Mouse (Mus musculus) neural tube, embryonic 13.5 days (tissue): ENCODE data around the gene Smyd3. TPM values are rescaled to one million over a fixed set of nuclear protein-coding genes. Genes with fewer than 3 reads are reported as not detected.

ENCODE experiments used
- ATAC-seq: fragments of 200-750 bp; cut with Nextera tagmentation; 2 replicates; pipeline ENCODE4 v1.8.0; 2017; ENCODE audit warnings: low read depth, mild to moderate bottlenecking, moderate TSS enrichment, moderate library complexity
- H3K27ac ChIP-seq: fragments of 300-500 bp; sonication (generic); replicated peaks from 2 replicates; pipeline ENCODE4 v1.5.1; 2015; ENCODE audit warnings: moderate library complexity, mild to moderate bottlenecking, inconsistent platforms
- H3K27me3 ChIP-seq: fragments of 300-500 bp; sonication (generic); 2 replicates; pipeline ENCODE4 v1.6.1; 2015; ENCODE audit warnings: mild to moderate bottlenecking, inconsistent platforms
- H3K36me3 ChIP-seq: fragments of 300-500 bp; sonication (generic); 2 replicates; pipeline ENCODE4 v1.6.1; 2015; ENCODE audit warnings: mild to moderate bottlenecking, inconsistent platforms
- H3K4me1 ChIP-seq: fragments of 300-500 bp; sonication (generic); replicated peaks from 2 replicates; pipeline ENCODE4 v1.6.1; 2015; ENCODE audit warnings: inconsistent platforms
- H3K4me2 ChIP-seq: fragments of 300-500 bp; sonication (generic); 2 replicates; pipeline ENCODE4 v1.6.1; 2015; ENCODE audit warnings: inconsistent platforms, mild to moderate bottlenecking, moderate library complexity
- H3K4me3 ChIP-seq: fragments of 300-500 bp; sonication (generic); 2 replicates; pipeline ENCODE4 v1.5.1; 2015; ENCODE audit warnings: mild to moderate bottlenecking, inconsistent platforms
- H3K9ac ChIP-seq: fragments of 300-500 bp; sonication (generic); 2 replicates; pipeline ENCODE4 v1.6.1; 2015; ENCODE audit warnings: moderate library complexity, mild to moderate bottlenecking, inconsistent platforms
- H3K9me3 ChIP-seq: fragments of 300-500 bp; sonication (generic); 2 replicates; pipeline ENCODE4 v1.6.1; 2016; ENCODE audit warnings: inconsistent platforms
- WGBS: fragments of 180-500 bp; shearing (Covaris S2); methylation state at CpG from one replicate; pipeline ENCODE4 v1.1.7; 2015; 5-methylcytosine and 5-hydroxymethylcytosine counted together
- polyA plus RNA-seq: library from polyadenylated mRNA; unstranded; fragments of >200 nt; fragmentation: Nextera tagmentation; extraction: Ambion mirVana; gene quantifications from 2 replicates; pipeline ENCODE4 v1.2.1, GENCODE M21; 2015

The Smyd3 gene
- polyA plus RNA-seq, 1 experiment from 2014 or later: 19.7 TPM

GRCm38 (mm10) chr1:179129995-179130394 is 387.8 kb downstream of the Smyd3 start:
- Histone ChIP-seq H3K9me3 (peaks cover 10% of the 10 kb centered on the region), H3K36me3 (no peaks in the 10 kb centered on the region), H3K9ac (no peak overlapping the region), H3K27me3 (no peaks in the 10 kb centered on the region), H3K4me1 (no peaks in the 10 kb centered on the region), H3K4me2 (no peak overlapping the region), H3K4me3 (no peak overlapping the region), H3K27ac (no peak overlapping the region)
- no peak for ATAC-seq
- 95% methylated on average over 5 of the region's 5 CpGs for WGBS

- no peak overlapping the region for H3K27ac ChIP-seq
- no peaks in the 10 kb centered on the region for H3K36me3 ChIP-seq
- H3K9me3 ChIP-seq: no peaks in the 10 kb centered on the region
- H3K9ac ChIP-seq: no peak overlapping the region
- H3K4me2 ChIP-seq: no peak overlapping the region
- no peak overlapping the region for H3K4me3 ChIP-seq
- no peaks in the 10 kb centered on the region for H3K27me3 ChIP-seq
- WGBS: 81% methylated on average over 3 of the region's 3 CpGs
- peaks cover 6% of the 10 kb centered on the region; the same call in 1 of the 2 replicates for H3K4me1 ChIP-seq
- ATAC-seq: no peak
Measured at GRCm38 (mm10) chr1:179126287-179126686, 391.6 kb downstream of the Smyd3 start.

DNA sequence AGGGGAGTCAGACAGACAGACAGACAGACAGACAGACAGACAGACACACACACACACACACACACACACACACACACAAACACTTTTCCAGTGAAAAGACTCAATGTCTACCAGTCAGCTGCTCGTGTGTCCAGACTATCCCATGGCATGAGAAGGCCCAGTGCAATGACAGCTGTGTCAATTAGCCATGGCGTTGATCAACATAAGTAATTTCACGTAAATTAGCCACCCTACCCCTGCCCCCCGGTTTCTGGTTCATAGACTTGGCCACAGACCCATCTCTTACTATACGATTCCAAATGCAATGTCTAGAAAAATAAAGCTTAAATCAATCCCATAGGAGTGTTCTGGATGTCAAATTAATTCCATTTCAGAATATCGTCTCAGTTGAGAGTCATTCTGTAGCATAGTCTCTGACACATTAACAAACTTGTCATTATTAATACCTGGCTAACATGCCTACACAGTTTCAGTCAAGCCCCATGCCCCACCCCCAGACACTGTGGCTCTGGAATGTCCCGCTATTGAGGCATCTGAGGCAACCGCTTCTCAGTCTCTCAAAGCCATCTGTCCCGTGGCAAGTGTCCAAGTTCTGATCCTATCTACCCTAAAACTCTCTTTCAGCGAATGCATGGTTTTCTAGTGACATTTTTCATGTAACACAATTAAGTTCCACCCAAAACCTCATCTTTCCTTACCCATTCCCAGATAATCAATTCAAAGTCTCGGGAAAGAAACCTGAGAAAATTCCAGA is 395.2 kb downstream of the Smyd3 start:
- H3K36me3 ChIP-seq: no peaks in the 10 kb centered on the region
- H3K27me3 ChIP-seq: 0 out of 2 replicates have a peak, but pooled peaks cover 5% of the 10 kb centered on the region
- 56% methylated on average over 11 of the region's 11 CpGs for WGBS
- ATAC-seq: 0 out of 2 replicates have a peak, but pooled peaks have one; percentile 54
- no peak overlapping the region for H3K27ac ChIP-seq
- no peaks in the 10 kb centered on the region for H3K9me3 ChIP-seq
- H3K4me3 ChIP-seq: no peak overlapping the region
- H3K9ac ChIP-seq: no peak overlapping the region
- H3K4me2 ChIP-seq: no peak overlapping the region
- peaks cover 22% of the 10 kb centered on the region for H3K4me1 ChIP-seq

DNA sequence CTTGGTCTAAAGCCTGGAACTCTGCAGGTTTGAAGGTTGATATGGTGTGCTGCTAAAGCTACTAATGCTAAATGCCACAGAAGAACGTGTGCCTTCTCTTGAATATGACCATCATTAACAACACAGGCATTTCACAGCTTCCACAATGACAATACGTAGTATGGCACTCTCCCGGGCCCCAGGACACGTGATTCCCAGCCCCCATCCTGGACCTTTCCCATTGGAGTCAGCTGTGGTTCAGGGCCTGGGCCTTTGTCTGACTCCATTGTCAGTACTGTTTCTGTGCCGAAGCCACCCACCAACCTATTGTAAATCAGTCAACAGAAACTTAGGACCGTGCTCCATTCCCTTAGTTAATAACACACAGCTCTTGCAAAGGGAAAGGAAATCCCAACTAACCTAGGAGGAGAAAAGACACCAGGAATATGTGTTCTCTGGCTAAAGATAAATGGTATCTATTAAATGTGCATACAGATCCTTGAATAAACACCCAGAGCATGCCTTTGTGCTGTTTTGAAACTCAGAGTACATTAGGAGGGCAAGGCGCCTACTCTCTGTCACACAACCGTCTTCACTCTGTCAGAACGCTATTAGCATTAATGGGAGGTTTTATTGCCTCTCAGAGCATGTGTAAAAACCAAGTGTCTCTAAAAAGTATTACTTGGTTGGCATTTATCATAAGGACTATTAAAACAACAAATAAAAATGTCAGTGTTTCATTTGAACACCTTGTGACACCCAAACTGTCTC is 397.4 kb downstream of the Smyd3 start:
- Histone ChIP-seq H3K4me1 (peaks cover 22% of the 10 kb centered on the region), H3K9me3 (no peaks in the 10 kb centered on the region), H3K27ac (peak overlapping the region; percentile 52), H3K4me2 (no peak overlapping the region), H3K4me3 (no peak overlapping the region), H3K36me3 (no peaks in the 10 kb centered on the region), H3K9ac (no peak overlapping the region), H3K27me3 (0 out of 2 replicates have a peak, but pooled peaks cover 7% of the 10 kb centered on the region)
- WGBS: 15% methylated on average over 9 of the region's 9 CpGs
- peak; percentile 46; the same call in 1 of the 2 replicates for ATAC-seq

DNA sequence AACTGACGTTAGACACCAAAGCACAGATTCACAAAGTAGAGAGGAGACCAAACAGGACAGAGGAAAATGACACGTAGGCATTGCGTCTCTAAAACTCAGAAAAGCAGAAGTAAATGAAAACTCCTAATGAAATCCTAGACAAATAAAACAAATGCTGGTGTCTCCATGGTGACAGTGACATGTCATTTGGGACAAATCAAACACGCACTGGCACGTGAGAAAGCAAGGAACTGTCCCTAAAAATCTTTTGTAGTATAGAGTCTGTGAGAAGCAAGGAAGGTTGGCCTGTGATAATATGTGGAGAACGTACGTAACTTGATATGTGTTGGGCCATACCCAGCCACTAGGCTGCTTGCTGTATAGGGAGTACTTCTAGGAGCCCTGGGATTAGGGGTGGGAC is 399.2 kb downstream of the Smyd3 start:
- Histone ChIP-seq H3K9me3 (no peaks in the 10 kb centered on the region), H3K36me3 (no peaks in the 10 kb centered on the region), H3K27ac (no peak overlapping the region), H3K9ac (no peak overlapping the region), H3K27me3 (peaks cover 7% of the 10 kb centered on the region; the same call in 1 of the 2 replicates), H3K4me3 (no peak overlapping the region), H3K4me2 (no peak overlapping the region), H3K4me1 (peaks cover 22% of the 10 kb centered on the region)
- no peak for ATAC-seq
- 81% methylated on average over 7 of the region's 7 CpGs for WGBS

GRCm38 (mm10) chr1:179116729-179117663 is 400.8 kb downstream of the Smyd3 start:
- Histone ChIP-seq H3K27me3 (peaks cover 10% of the 10 kb centered on the region; the same call in 1 of the 2 replicates), H3K9me3 (no peaks in the 10 kb centered on the region), H3K4me1 (peaks cover 16% of the 10 kb centered on the region), H3K36me3 (no peaks in the 10 kb centered on the region), H3K4me2 (no peak overlapping the region), H3K4me3 (no peak overlapping the region), H3K27ac (no peak overlapping the region), H3K9ac (no peak overlapping the region)
- WGBS: 86% methylated on average over 10 of the region's 10 CpGs
- ATAC-seq: no peak

DNA sequence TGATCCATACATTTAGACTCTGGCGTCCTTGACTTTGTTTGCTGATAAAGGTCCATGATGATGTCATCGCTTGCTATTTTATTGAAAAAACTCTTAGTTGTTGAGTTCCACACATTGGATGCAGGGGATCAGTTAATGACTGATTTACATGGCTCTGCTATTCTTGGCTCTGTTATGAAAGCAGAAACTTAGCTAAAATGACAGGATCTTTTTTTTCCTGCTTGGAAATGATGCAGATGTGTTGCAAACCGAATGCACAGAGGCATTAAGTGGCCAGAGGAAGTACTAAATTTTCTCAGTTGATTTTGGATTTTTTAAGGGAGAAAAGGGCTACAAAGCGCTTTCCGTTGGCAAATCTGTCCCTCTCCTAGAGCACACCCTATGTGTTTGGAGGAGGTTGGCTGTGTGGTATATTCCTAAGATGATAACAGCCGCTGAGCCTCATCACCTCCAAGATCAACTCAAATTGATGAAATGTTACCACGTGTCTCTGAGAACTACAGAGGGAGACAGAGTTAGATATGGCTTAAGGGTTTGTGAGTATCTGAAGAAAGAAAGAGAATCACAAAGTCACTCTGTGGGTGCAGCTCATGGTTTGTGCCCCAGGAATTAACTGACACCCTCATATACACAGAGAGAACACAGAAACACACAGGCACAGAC is 402.9 kb downstream of the Smyd3 start:
- Histone ChIP-seq H3K4me2 (no peak overlapping the region), H3K9me3 (no peaks in the 10 kb centered on the region), H3K27ac (no peak overlapping the region), H3K9ac (no peak overlapping the region), H3K27me3 (peaks cover 15% of the 10 kb centered on the region), H3K4me1 (peaks cover 2% of the 10 kb centered on the region), H3K4me3 (no peak overlapping the region), H3K36me3 (no peaks in the 10 kb centered on the region)
- ATAC-seq: no peak
- 89% methylated on average over 7 of the region's 7 CpGs for WGBS

- Histone ChIP-seq H3K4me1 (no peaks in the 10 kb centered on the region), H3K4me3 (no peak overlapping the region), H3K27ac (no peak overlapping the region)
Measured at GRCm38 (mm10) chr1:179114385-179114784, 403.5 kb downstream of the Smyd3 start.

GRCm38 (mm10) chr1:179108759-179109158 is 409.1 kb downstream of the Smyd3 start:
- no peaks in the 10 kb centered on the region for H3K36me3 ChIP-seq
- no peak for ATAC-seq
- H3K9ac ChIP-seq: no peak overlapping the region
- no peak overlapping the region for H3K4me3 ChIP-seq
- H3K27me3 ChIP-seq: peaks cover 44% of the 10 kb centered on the region
- 30% methylated on average over 7 of the region's 7 CpGs for WGBS
- peaks cover 31% of the 10 kb centered on the region for H3K4me1 ChIP-seq
- no peak overlapping the region for H3K27ac ChIP-seq
- no peaks in the 10 kb centered on the region for H3K9me3 ChIP-seq
- no peak overlapping the region for H3K4me2 ChIP-seq

More at GRCm38 (mm10) chr1:179114385-179114784, 403.5 kb downstream of the Smyd3 start:
- Histone ChIP-seq H3K9me3 (no peaks in the 10 kb centered on the region), H3K36me3 (no peaks in the 10 kb centered on the region), H3K4me2 (no peak overlapping the region), H3K27me3 (peaks cover 19% of the 10 kb centered on the region), H3K9ac (no peak overlapping the region)
- ATAC-seq: no peak
- WGBS: 90% methylated on average over 3 of the region's 3 CpGs

DNA sequence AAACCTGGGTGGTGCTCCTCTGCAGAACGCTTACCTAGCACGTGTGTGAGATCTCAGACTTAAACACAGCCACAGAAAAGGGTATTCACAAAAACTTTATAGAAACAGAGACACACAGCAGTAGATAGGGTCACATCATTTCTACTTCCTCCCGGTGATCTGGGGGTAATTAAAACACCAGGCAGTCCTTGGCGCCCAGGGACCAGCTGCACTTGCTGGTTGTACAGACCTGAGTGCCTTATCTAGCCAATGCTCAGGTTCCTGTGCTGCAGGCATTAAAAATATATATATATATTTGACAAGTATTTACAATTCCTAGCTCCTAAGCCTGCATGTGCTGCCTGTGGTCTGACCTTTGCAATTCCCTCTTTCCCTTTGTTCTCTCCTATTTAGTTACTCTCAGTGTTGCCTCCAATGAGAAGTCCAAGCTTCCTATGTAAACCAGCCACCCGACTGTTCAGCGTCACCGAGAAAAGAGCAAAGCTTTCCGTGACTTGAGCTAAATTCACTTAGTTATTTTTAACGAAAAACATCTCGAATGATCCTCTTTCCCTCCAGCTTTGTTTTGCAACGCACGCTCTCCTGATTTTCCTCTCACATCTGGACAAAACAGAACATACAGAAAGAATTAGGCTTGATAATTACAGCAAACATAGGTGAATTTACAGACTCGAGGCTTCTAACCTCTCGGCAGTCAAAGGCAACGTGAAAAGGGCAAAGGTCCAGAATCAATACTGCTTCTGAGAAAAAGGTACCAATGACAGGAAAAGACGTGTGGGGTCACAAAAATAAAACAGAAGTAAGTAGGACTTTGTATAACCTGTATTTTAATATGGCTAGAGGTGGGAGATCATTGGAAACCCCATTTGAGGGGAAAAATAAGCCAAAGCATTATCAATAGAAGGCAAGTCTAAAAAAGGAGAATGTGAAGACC is 409.8 kb downstream of the Smyd3 start:
- H3K36me3 ChIP-seq: no peaks in the 10 kb centered on the region
- H3K4me3 ChIP-seq: no peak overlapping the region
- peaks cover 31% of the 10 kb centered on the region for H3K4me1 ChIP-seq
- no peak overlapping the region for H3K9ac ChIP-seq
- H3K27me3 ChIP-seq: peaks cover 50% of the 10 kb centered on the region
- H3K9me3 ChIP-seq: no peaks in the 10 kb centered on the region
- WGBS: 53% methylated on average over 16 of the region's 16 CpGs
- H3K4me2 ChIP-seq: no peak overlapping the region
- H3K27ac ChIP-seq: no peak overlapping the region
- ATAC-seq: no peak
